Mouse (Mus musculus) heart, adult 2 months (tissue): Measurements from ENCODE around the gene Fam155a.

Experiments
- EP300 ChIP-seq: fragments of 200-500 bp; IDR thresholded peaks from 2 replicates; pipeline ENCODE4 v1.6.1; 2011; ENCODE audit warnings: low read depth, low read length, control low read depth; ENCODE audit not compliant: insufficient read depth
- POLR2A ChIP-seq: fragments of 200-500 bp; IDR thresholded peaks from 2 replicates; pipeline ENCODE4 v1.6.1; 2011; ENCODE audit warnings: mild to moderate bottlenecking, low read depth, low read length, control low read depth; ENCODE audit not compliant: insufficient read depth

- TF ChIP-seq EP300: no peak
- TF ChIP-seq POLR2A: no peak
Measured at GRCm38 (mm10) chr8:9607086-9607701, 163.8 kb downstream of the Fam155a start.
